Mouse (Mus musculus) heart, postnatal 10 days (tissue): ENCODE results near the gene Wfdc8. TPM values are rescaled to one million over a fixed set of nuclear protein-coding genes. Genes with fewer than 3 reads are reported as not detected.
"Not testable (repeated sequence)": the region's sequence is repeated elsewhere in the genome, so short reads cannot be mapped to it uniquely, and the experiment has no call there.

Experiments used
- DNase-seq, 2 experiments: peaks; one replicate each; pipeline ENCODE4 v3.0.0; 2021
- intact Hi-C: fragments of 180-260 bp; cut with DNase I; formaldehyde crosslinking; loops from one replicate; pipeline ENCODE4 v1.15.1; 2025
- total RNA-seq, 2 experiments: library from RNA; stranded (reverse); gene quantifications; 2 replicates each; pipeline ENCODE4 v1.2.3; 2021

Wfdc8 gene
- total RNA-seq = not detected

DNA sequence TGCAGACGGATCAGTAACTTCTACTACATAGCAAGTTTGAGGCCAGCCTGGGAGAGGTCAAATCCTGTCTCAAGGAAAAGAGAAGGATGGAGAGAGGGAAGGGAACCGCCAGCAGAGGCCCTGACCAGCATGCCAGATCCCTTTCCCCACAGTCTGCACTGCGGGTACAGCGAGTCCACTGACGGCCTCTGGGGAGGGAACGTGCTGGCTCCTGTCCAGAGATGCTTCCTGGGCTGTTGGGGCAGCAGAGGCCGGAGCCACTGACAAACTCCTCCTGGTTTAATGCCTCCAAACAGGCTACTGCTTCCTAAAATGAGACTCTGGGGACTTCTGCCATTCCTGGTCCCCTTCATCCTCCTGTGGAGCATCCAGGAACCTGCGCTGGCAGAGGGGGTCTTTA lies at the start of gene Wfdc8, which contains the start of gene Wfdc6b:
Gene Wfdc8, minus strand, starts transcription at position 156 of the 400 bp plus-strand sequence.
Gene Wfdc6b, plus strand, starts transcription at position 52 of the 400 bp plus-strand sequence.
- intact Hi-C loops = not testable (repeated sequence)
- DNase-seq = peak; percentile 29 to 50

DNA sequence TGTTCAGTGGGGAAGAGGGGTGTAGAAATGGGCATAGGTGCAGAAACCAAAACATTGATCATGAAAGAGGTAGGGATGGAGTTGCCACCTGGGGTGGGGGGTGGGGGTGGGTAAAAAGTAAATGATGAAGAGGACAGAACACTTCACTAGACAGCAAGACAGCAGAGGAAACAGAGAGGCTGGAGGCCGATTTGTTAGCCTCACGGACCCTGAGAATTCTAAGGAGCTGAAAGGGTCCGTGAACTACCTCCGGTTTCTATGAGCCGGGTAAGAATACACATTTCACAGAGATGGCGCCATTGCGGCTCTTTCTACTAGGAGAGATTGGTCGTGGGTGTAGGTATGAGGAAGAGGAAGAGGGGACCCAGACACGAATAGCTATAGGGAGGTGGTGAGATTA lies 43.1 kb upstream of the Wfdc8 start, which contains the start of gene Wfdc9:
Gene Wfdc9, minus strand, starts transcription at position 101 of the 400 bp plus-strand sequence.
- intact Hi-C loops = no loop called here
- no peak for DNase-seq

DNA sequence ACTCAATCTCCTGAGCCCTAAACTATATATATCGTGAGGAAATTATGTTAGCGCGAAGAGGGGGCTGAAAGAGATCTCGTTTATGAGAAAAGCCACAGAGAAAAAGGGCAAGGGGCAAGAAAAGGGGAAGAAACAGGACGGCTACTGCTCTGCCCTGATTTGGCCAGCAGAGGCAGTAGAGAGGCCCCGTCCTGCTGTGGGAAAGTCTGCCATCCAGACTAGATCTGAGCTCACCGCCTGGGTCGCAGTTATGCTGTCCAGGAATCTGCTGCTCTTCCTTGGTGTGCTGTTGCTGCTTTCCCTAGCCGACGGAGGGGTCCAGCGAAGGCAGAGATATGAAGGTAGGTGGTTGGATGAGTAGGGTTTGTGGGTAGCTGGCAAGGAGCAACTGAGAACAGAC lies 42.4 kb upstream of the Wfdc8 start, which contains the start of gene Wfdc10:
Gene Wfdc10, plus strand, starts transcription at position 189 of the 400 bp plus-strand sequence.
- intact Hi-C loops = no loop called here
- peak; percentile 33 to 67 for DNase-seq

DNA sequence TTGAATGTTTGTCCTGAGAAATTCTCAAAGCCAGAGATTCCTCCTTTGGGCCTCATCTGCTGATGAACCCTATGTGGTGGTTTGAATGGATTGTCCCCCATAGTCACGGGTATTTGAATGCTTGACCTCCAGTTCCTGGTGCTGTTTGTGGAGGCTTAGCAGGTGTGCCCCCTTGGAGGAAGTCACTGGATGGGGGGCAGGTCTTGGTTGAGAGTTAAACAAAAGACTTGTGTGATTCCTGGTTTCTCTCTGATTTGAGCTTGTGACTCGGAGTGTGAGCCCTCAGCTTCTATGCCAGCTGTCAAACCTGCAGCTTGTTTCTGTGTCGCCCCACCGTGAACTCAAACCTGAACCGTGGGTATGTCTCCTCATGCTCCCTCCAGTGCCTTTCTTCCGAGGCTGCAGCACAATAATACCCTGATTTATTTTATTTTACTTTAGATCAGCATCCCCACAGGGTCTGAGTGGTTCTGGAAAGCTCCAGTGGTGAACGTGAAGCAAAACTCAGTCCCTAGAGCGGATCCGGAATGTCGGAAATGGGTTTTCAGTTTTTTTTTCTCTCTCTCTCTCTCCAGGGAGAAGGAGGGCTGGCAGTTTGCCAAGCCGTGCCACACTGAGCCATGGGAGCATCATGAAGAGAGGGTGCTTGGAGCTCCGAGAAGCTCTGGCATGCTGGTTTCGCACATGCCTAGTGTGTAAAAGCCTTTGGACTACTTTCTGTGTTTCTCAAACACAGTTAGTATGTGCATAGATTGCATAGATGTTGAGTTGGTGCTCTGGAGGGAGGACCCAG lies 28.7 kb upstream of the Wfdc8 start:
- intact Hi-C loops = no loop called here
- DNase-seq = no peak

DNA sequence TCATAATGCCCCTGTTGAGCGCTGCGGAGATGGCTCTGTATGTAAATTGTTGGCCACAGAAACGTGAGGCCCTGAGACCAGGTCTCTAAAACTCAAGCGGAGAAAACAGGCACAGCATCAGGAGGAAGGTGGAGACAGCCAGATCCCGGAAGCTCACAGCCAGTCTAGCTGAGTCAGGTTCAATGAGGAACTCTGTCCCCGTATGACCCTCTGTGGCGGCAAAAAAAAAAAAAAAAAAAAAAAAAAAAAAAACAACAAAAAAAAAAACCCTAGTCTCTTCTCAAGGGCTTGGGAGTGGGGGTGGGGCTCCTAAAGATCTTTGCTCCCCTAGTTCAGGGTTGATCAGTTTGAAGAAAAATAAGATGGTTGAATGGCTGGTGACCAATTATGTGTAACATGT lies 27.7 kb upstream of the Wfdc8 start:
- peak; percentile 3 to 10 for DNase-seq
- intact Hi-C loops = no loop called here

DNA sequence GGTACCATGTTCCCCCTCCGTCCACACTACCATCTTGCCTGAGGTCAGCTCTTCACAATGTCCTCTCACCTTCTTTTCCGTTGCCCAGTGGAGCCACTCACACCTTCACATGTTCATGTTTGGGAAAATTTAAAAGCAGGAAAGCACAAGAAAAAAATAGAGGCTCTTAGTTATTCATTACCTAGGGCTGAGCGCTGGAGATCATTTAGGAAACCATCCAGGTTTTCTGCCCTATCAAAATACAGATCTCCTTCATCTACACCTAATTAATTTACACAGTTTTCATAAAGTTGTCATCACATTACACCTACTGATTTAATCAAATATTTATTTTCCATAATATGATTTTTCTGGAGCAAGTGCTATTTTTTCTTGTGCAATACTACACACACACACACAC lies 25.3 kb upstream of the Wfdc8 start, which contains the start of gene Wfdc16:
Gene Wfdc16, minus strand, starts transcription at position 101 of the 400 bp plus-strand sequence.
- no peak for DNase-seq
- intact Hi-C loops = no loop called here

DNA sequence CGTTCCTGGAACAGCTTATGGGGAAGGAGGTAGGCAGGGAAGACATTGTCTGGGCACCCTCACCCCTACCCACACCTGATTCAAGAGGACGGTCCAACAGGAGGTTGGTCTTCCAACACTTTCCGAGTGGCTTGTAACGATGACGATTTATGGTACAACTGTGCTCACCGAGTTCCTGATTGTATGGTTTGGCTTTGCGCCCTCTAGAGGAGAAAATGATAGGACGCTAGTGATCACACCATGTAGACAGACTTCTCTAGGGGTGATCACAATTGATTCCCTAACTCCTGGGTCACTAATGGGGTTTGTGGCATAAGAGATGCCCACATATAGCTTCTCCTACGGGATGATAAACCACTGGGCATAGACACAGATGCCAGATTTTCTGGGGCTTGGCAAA lies 21.8 kb upstream of the Wfdc8 start:
- intact Hi-C loops = no loop called here
- DNase-seq = no peak

DNA sequence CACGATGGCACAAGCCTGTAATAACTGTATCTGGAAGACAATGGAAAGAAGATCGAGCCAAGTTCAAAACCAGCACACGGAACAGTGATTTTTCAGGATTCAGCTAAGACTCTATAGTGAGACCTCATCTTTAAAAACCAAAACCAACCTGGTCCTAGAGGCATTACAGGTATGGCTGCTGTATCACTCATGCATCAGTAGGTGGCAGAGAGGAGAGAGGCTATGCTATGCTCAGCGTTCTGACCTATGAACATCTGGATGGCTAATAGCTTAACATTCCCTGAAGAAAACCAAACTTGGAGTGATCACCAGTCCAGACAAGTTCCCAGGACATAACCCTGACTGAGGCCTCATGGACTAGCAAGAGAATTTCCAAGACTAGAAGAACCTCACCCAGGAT lies 8.3 kb upstream of the Wfdc8 start:
- no peak for DNase-seq
- intact Hi-C loops = no loop called here

DNA sequence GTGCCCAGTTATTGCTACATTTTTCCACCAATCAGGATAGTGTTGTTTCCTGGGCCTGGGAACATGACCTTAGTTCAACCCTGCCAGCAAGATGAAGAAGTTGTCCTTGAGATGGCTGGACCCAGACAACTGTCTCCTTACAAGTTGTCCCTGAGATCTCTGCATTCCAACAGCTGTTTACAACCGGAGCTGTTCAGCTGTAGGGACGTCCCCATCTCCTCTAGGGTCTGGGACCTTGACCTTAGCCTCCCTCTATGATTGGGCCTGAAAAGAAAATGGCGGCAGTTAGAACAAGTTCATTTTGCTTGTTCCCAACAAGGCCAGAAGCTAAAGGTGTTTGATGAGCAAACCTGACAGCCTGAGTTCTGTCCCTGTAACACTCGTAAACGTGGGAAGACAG lies 5.6 kb upstream of the Wfdc8 start:
- intact Hi-C loops = no loop called here

DNA sequence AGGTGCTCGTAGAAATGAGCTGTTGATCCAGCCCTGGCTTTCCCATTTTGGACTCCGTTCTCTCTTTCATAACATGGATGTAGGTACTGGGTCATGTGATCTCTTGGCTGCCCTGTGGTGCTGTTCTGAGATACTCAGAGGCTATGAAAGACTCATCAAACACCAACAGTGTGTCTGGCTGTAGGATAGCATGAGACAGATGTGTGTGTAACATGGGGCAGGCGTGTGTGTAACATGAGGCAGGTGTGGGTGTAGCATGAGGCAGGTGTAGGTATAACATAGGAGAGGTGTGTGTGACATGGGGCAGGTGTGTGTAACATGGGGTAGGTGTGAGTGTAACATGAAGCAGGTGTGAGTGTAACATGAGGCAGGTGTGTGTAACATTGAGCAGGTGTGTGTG lies 2.0 kb upstream of the Wfdc8 start:
- no peak for DNase-seq
- intact Hi-C loops = no loop called here

More for the DNA sequence above, 5.6 kb upstream of the Wfdc8 start:
- DNase-seq = no peak

DNA sequence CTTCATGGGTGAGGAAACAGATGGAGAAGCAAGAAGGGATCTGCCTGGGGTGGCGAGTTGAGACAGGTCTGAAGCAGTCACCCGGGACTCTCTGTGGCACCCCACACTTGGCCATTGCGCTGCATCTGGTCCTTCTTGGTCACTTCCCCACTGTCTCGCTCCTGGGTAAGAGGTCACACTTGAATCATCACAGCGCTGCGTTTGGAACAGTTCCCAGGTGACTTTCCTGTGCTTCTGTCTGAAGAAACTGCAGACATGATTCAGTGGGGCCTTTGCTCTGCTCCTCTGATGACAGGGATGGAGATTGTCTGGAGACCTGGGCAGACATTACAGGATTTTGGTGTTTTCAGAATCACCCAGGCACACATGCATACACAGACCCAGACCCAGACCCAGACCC lies 4.6 kb downstream of the Wfdc8 start:
- intact Hi-C loops = no loop called here
- no peak for DNase-seq

DNA sequence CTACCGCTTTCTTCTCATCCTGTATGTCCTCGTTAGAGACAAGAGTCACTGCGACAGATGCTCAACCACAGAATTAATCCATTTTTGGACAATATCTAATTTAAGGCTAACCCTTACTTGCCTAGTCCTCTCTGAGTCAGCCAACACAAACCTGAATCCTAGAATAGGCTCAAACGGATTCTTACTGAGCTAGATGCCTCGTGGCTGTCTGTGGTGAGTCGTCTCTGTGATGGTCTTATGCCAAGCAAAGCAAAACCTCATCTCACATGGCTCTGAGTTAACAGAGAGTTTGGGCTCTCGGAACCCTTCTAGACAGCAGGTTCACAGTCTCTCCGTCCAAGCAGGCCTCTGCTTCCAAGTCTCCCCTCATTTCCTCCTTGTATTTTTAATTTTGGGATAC lies 9.0 kb downstream of the Wfdc8 start:
- no peak for DNase-seq
- intact Hi-C loops = no loop called here

DNA sequence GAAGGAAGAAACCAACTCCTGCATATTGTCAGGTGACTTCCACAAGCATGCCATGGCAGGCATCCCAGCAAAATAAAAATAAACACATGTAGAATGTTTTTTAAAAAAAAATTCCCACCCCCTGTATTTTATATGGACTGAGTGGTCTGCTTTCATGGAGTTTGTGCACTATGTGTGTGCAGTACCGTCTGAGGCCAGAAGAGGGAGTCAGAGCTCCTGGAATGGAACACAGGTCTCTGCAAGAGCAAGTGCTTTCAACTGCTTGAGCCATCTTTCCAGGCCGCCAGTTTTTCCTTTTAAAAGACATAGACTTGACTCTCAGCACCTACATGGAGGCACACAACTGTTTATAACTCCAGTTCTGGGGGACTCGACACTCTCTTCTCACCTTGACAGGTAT lies 9.9 kb downstream of the Wfdc8 start:
- DNase-seq = no peak
- intact Hi-C loops = no loop called here

DNA sequence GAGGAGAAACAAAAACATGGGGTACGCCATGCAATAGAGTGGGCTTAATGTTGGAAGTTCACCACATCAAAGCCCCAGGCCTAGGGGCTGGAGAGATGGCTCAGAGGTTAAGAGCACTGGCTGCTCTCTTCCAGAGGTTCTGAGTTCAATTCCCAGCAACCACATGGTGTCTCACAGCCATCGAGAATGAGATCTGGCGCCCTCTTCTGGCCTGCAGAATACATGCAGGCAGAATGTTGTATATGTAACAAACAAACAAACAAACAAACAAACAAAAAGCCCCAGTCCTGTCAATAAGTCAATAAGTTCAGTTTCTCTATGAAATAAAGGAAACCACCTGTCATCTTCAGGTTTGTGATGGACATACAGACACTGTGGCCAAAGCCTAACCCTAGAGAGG lies 13.2 kb downstream of the Wfdc8 start:
- DNase-seq = no peak
- intact Hi-C loops = no loop called here

DNA sequence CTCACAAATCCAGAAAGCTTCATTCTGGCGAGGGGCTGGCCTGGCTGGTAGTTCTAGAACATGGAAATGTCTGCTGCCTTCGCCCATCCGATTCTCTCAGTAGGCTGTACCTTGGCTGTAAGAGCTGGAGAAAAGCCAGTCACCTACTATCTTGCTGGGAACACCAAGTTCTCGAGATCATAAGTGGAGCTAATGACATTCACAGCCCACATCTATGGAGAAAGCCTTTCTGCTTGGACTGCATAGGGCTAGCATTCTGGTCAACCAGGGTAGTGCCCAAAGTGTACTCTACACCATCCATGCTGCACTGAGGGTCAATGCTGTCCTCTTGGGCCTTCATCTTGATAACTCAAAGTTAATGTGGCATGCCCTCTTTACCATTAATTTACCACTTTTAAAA lies 19.9 kb downstream of the Wfdc8 start, which contains the start of gene Eppin:
Gene Eppin, minus strand, starts transcription at position 101 of the 400 bp plus-strand sequence.
- no peak for DNase-seq
- intact Hi-C loops = loop anchor here (5.0 kb wide), 2 partner anchors 84 to 199 kb away; no protein-coding TSS in a partner anchor

DNA sequence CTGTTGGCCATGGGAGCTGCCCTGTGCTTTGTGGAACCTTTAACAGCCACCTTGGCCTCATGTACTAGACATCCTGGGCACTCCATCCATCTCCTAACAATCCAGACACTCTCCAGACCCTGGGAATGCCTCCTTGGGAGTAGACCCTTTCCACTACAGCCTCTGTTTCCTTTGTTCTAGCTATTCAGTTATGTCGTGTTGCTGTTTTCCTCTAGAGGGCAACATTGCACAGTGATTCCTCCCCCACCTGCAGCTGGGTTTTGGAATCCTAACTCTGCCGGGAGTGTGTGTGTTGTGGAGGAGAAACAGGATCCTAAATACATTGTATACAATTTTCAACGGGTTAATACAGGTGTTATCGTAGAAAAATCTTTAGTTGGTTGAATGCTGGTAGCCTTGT lies 21.4 kb downstream of the Wfdc8 start:
- peak; percentile 36 to 49 for DNase-seq
- intact Hi-C loops = loop anchor here (1.0 to 5.0 kb wide), 3 partner anchors 85 to 200 kb away; no protein-coding TSS in a partner anchor

DNA sequence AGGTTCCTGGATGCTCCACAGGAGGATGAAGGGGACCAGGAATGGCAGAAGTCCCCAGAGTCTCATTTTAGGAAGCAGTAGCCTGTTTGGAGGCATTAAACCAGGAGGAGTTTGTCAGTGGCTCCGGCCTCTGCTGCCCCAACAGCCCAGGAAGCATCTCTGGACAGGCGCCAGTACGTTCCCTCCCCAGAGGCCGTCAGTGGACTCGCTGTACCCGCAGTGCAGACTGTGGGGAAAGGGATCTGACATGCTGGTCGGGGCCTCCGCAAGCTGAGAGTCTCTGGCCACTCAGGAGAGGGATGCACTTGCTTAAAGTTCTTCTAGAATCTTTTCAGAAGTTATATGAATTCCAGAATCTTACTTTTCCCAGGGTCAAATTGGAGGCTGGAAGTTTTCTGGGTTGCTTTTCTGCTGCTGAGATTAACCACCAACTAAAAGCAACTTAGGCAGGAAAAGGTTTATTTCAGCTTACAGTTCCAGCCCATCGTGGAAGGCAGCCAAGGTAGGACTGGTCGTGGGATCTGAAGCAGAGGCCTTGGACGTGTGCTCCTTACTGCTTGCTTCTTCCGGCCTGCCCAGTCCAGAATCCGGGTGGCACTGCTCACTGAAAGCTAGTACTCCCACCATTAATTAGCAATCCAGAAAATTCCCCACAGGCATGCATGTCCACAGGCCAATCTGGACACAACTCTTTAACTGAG lies 28.3 kb downstream of the Wfdc8 start, which contains the start of gene Wfdc6a:
Gene Wfdc6a, minus strand, starts transcription at position 423 of the 701 bp plus-strand sequence.
- intact Hi-C loops = not testable (repeated sequence)

DNA sequence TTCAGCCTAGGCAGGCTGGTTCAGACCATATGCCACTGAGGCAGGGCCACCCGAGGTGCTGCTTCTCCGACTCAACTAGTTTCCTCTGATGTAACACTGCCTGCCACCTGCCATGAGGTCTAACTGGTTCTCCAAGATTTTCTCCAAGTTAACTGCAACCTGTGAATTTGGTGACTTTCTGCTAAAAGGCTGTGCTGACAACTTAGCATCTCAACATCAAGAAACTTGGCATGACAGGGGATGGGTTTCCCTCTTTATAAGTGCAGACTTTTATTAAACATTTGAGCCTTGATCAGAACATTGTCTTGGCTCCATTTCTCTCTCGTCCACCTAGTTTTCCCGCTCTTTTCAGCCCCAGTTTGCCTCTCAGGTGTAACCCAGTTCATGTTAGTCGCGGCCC lies 40.1 kb downstream of the Wfdc8 start, which contains the start of gene Spint3:
Gene Spint3, minus strand, starts transcription at position 101 of the 400 bp plus-strand sequence.
- DNase-seq, intact Hi-C loops: not testable (repeated sequence)

More for the DNA sequence above, 28.3 kb downstream of the Wfdc8 start, which contains the start of gene Wfdc6a:
- peak; percentile 22 to 29 for DNase-seq

DNA sequence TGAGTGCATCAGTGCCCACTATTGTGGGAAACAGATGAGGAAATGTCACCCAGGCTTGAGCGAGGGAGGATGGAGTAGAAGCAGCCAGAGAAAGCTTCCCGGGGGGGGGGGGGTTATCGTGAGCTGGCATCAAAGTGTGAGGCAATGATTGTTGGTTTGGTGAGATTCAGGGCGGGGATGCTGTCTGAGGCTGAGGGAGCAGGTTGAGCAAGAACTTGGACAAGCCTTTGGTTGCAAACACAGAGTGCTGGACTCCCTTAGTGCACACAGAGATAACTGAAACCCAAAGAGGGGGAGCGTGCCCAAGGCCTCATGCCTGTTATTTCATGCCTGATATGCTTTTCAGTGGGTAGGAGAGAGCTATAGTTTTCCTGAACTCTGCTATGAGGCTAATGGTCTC lies 46.0 kb downstream of the Wfdc8 start:
- intact Hi-C loops = no loop called here
- no peak for DNase-seq

DNA sequence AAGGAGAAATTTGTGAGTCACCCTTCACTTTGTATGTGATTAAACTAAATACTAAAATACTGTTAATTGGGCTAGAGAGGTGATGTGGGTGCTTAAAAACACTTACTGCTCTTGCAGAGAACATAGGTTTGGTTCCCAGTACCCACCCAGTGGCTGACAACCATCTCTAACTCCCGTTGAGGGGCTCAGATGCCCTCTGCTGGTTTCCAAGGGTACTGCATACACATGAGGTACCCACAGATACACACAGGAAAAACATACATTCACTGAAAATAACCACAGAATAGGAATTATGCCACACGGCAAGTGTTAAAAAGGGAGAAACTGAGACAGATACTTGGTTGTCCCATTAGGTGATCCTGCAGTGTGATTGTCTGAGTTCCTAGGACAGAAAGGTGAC lies 46.4 kb downstream of the Wfdc8 start:
- no peak for DNase-seq
- intact Hi-C loops = no loop called here

DNA sequence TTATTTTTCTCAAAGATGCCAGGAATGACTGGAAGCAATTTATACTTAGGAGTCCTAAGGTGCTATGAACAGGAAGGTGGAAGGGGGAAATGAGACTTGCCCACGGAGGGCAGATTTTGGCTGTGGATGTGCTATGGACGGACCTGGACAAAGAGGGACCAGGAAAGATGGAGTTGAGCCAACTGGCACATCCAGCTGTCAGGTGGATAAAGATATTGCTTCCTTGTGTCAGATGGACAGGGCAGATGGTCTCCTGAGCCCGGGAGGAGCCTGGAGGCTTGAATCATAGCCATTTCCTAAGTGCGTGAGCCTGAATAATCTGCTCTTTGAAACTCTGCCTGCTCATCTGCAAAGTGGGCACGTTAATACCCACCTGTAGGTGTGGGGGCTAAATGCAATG lies 49.1 kb downstream of the Wfdc8 start:
- DNase-seq = no peak
- intact Hi-C loops = no loop called here
